Comparison of ENCODE assay signal across 8 mouse cellular contexts in genomic region chr10:80985970-80986701, GRCm38 (mm10). TPM values are rescaled to one million over a fixed set of nuclear protein-coding genes. Genes with fewer than 3 reads are reported as not detected.
DNase-seq lines count a peak whose midpoint lies in the region; ATAC-seq and TF ChIP-seq lines count a peak whose summit lies in the region.

No protein-coding gene starts in this region.

- H3K79me2 ChIP-seq in macrophage (ENCODE audit: inconsistent target), result no peaks in the 10 kb centered on the region

- peak overlapping the region; percentile 57 for H3K9ac ChIP-seq in heart, embryonic 12.5 days
- no peak overlapping the region for H3K9ac ChIP-seq in hindbrain, embryonic 11.5 days (ENCODE audit: low read depth, low read length)

- peaks cover 27% of the 10 kb centered on the region for H3K4me1 ChIP-seq in heart, embryonic 12.5 days (replicated peaks)
- peaks cover 37% of the 10 kb centered on the region for H3K4me1 ChIP-seq in E14TG2a.4 (replicated peaks; ENCODE audit: low read depth, low read length)
- peaks cover 5% of the 10 kb centered on the region; the same call in 1 of the 2 replicates for H3K4me1 ChIP-seq in hindbrain, embryonic 11.5 days (replicated peaks; ENCODE audit: control insufficient read depth, insufficient read depth, low read length)

- H3K4me3 ChIP-seq in heart, embryonic 12.5 days, result peak overlapping the region; percentile 37
- H3K4me3 ChIP-seq in E14TG2a.4 (replicated peaks; ENCODE audit: low read length), result peak overlapping the region; percentile 74
- H3K4me3 ChIP-seq in hindbrain, embryonic 11.5 days (ENCODE audit: low read depth, low read length), result no peak overlapping the region
- H3K4me3 ChIP-seq in macrophage (ENCODE audit: inconsistent target), result peak overlapping the region; percentile 16; the same call in 1 of the 2 replicates

- no peak overlapping the region for H3K27ac ChIP-seq in heart, embryonic 12.5 days (ENCODE audit: poor library complexity, severe bottlenecking)
- no peak overlapping the region for H3K27ac ChIP-seq in hindbrain, embryonic 11.5 days (ENCODE audit: low read depth, low read length)
- H3K27ac ChIP-seq in macrophage, result no peak overlapping the region

- no peak for TF ChIP-seq CTCF in E14TG2a.4 (conservative IDR thresholded peaks at IDR 0.05; ENCODE audit: low read length)

- H3K27me3 ChIP-seq in heart, embryonic 12.5 days (replicated peaks), result peaks cover 35% of the 10 kb centered on the region
- H3K27me3 ChIP-seq in E14TG2a.4 (ENCODE audit: insufficient read depth, low read length), result peaks cover 34% of the 10 kb centered on the region
- peaks cover 28% of the 10 kb centered on the region for H3K27me3 ChIP-seq in hindbrain, embryonic 11.5 days (ENCODE audit: control insufficient read depth, insufficient read depth, low read length)

- WGBS in heart, embryonic 12.5 days, result 37% methylated on average over 13 of the region's 13 CpGs
- 35% methylated on average over 13 of the region's 13 CpGs for WGBS in hindbrain, embryonic 11.5 days
- 36% methylated on average over 13 of the region's 13 CpGs for WGBS in macrophage (ENCODE audit: missing documents)

- intact Hi-C loops in heart, postnatal 25 days (cut with DNase I), result no loop called here

- H3K36me3 ChIP-seq in heart, embryonic 12.5 days, result no peaks in the 10 kb centered on the region
- H3K36me3 ChIP-seq in E14TG2a.4 (ENCODE audit: insufficient read depth, low read length) (no peaks in the 10 kb centered on the region), macrophage (ENCODE audit: inconsistent target) (no peaks in the 10 kb centered on the region)
- no peaks in the 10 kb centered on the region for H3K36me3 ChIP-seq in hindbrain, embryonic 11.5 days (ENCODE audit: control insufficient read depth, insufficient read depth, low read length)

- ATAC-seq in heart, embryonic 12.5 days (ENCODE audit: insufficient number of reproducible peaks, low FRiP score), result no peak
- no peak for ATAC-seq in hindbrain, embryonic 11.5 days (ENCODE audit: low FRiP score)
- ATAC-seq in granulocyte monocyte progenitor cell, adult 5-6 weeks (replicated peaks; ENCODE audit: poor library complexity, severe bottlenecking), result no peak

- peak overlapping the region; percentile 72 for H3K4me2 ChIP-seq in heart, embryonic 12.5 days
- H3K4me2 ChIP-seq in hindbrain, embryonic 11.5 days (replicated peaks; ENCODE audit: low read depth, low read length), result peak overlapping the region; percentile 11; the same call in 1 of the 2 replicates

- H3K9me3 ChIP-seq in heart, embryonic 12.5 days (replicated peaks), result no peaks in the 10 kb centered on the region
- H3K9me3 ChIP-seq in E14TG2a.4 (ENCODE audit: low read length), result peaks cover 6% of the 10 kb centered on the region
- H3K9me3 ChIP-seq in hindbrain, embryonic 11.5 days (ENCODE audit: control insufficient read depth, low read length), result no peaks in the 10 kb centered on the region

- DNase-seq in heart, postnatal 25 days (ENCODE audit: low spot score), result no peak
- DNase-seq in hindbrain, embryonic 11.5 days (ENCODE audit: low spot score), result no peak
- no peak for DNase-seq in retina, embryonic 14.5 days (ENCODE audit: low spot score)
- no peak for DNase-seq in layer of hippocampus, adult 9-11 months

RNA-seq across cellular contexts. Expression of gene Gng7, which starts 28.6 kb away (rescaled TPM):
- 1.5 and 1.7 TPM in 2 replicates for polyA plus RNA-seq in heart, embryonic 12.5 days (2016; fragmentation: Nextera tagmentation; extraction: Ambion mirVana)
- under 1 TPM; 0.13 to 0.34 TPM for total RNA-seq in heart, postnatal 25 days (2021)
- 6.6 and 7.2 TPM in 2 replicates for polyA plus RNA-seq in hindbrain, embryonic 11.5 days (2014; fragmentation: Nextera tagmentation; extraction: Ambion mirVana)
- total RNA-seq in macrophage (2018; cell fraction: chromatin; rRNA removed), result 1 to 10 TPM in 3 of 26 experiments, under 1 TPM in 14, not detected in 9; 0.12 to 2.3 (median 0.61) TPM
- 1 to 10 TPM in 24 of 26 experiments, under 1 TPM in 2; 0.84 to 2.0 (median 1.4) TPM for total RNA-seq in macrophage (2018; cell fraction: cytosol; rRNA removed)
- total RNA-seq in macrophage (2018; cell fraction: nucleus; rRNA removed), result 1 to 10 TPM in 3 of 26 experiments, under 1 TPM in 21, not detected in 2; 0.29 to 1.4 (median 0.63) TPM
- 0.88 to 1.1 TPM (median 0.93 TPM) in 3 replicates for polyA plus RNA-seq in macrophage (2018)
- 0.30 and 1.5 TPM in 2 replicates for total RNA-seq in granulocyte monocyte progenitor cell, adult 5-6 weeks (2014; fragmentation: Nextera tagmentation)
- 0.09 and 0.46 TPM in 2 replicates for total RNA-seq in granulocyte monocyte progenitor cell, adult 5-6 weeks (2017)

RNA-seq across cellular contexts. Expression of gene Diras1, which starts 39.3 kb away (rescaled TPM):
- not detected in 2 replicates for polyA plus RNA-seq in heart, embryonic 12.5 days (2016; fragmentation: Nextera tagmentation; extraction: Ambion mirVana)
- total RNA-seq in heart, postnatal 25 days (2021), result not detected
- 3.4 and 5.8 TPM in 2 replicates for polyA plus RNA-seq in hindbrain, embryonic 11.5 days (2014; fragmentation: Nextera tagmentation; extraction: Ambion mirVana)
- not detected for total RNA-seq in macrophage (2018; cell fraction: chromatin; rRNA removed)
- total RNA-seq in macrophage (2018; cell fraction: cytosol; rRNA removed), result under 1 TPM in 5 of 26 experiments, not detected in 21; 0.03 to 0.30 (median 0.05) TPM
- total RNA-seq in macrophage (2018; cell fraction: nucleus; rRNA removed), result not detected
- not detected in 3 replicates for polyA plus RNA-seq in macrophage (2018)
- total RNA-seq in granulocyte monocyte progenitor cell, adult 5-6 weeks (2014; fragmentation: Nextera tagmentation), result not detected in 2 replicates
- total RNA-seq in granulocyte monocyte progenitor cell, adult 5-6 weeks (2017), result not detected in 2 replicates

RNA-seq across cellular contexts. Expression of gene Slc39a3, which starts 51.1 kb away (rescaled TPM):
- polyA plus RNA-seq in heart, embryonic 12.5 days (2016; fragmentation: Nextera tagmentation; extraction: Ambion mirVana), result 7.5 and 8.7 TPM in 2 replicates
- 10 to 100 TPM; 14.0 to 14.3 TPM for total RNA-seq in heart, postnatal 25 days (2021)
- 9.2 and 11.0 TPM in 2 replicates for polyA plus RNA-seq in hindbrain, embryonic 11.5 days (2014; fragmentation: Nextera tagmentation; extraction: Ambion mirVana)
- total RNA-seq in macrophage (2018; cell fraction: chromatin; rRNA removed), result 10 to 100 TPM in 15 of 26 experiments, 1 to 10 TPM in 11; 2.9 to 20.9 (median 11.1) TPM
- total RNA-seq in macrophage (2018; cell fraction: cytosol; rRNA removed), result 10 to 100 TPM in 24 of 26 experiments, 1 to 10 TPM in 2; 8.4 to 20.6 (median 15.0) TPM
- total RNA-seq in macrophage (2018; cell fraction: nucleus; rRNA removed), result 10 to 100 TPM in 21 of 26 experiments, 1 to 10 TPM in 5; 8.2 to 32.4 (median 17.4) TPM
- 6.1 to 14.7 TPM (median 14.6 TPM) in 3 replicates for polyA plus RNA-seq in macrophage (2018)
- 3.1 and 5.9 TPM in 2 replicates for total RNA-seq in granulocyte monocyte progenitor cell, adult 5-6 weeks (2014; fragmentation: Nextera tagmentation)
- total RNA-seq in granulocyte monocyte progenitor cell, adult 5-6 weeks (2017), result 4.3 and 5.3 TPM in 2 replicates

RNA-seq across cellular contexts. Expression of gene Gadd45b, which starts 56.3 kb away (rescaled TPM):
- 27.8 and 29.9 TPM in 2 replicates for polyA plus RNA-seq in heart, embryonic 12.5 days (2016; fragmentation: Nextera tagmentation; extraction: Ambion mirVana)
- total RNA-seq in heart, postnatal 25 days (2021), result 10 to 100 TPM in 1 of 2 experiments, 1 to 10 TPM in 1; 8.2 to 14.1 TPM
- polyA plus RNA-seq in hindbrain, embryonic 11.5 days (2014; fragmentation: Nextera tagmentation; extraction: Ambion mirVana), result 13.8 and 14.6 TPM in 2 replicates
- total RNA-seq in macrophage (2018; cell fraction: chromatin; rRNA removed), result 1,000 to 10,000 TPM in 1 of 26 experiments, 100 to 1,000 TPM in 25; 108 to 1,046 (median 613) TPM
- 100 to 1,000 TPM; 117 to 845 (median 491) TPM for total RNA-seq in macrophage (2018; cell fraction: cytosol; rRNA removed)
- 1,000 to 10,000 TPM in 14 of 26 experiments, 100 to 1,000 TPM in 12; 109 to 1,748 (median 1,022) TPM for total RNA-seq in macrophage (2018; cell fraction: nucleus; rRNA removed)
- polyA plus RNA-seq in macrophage (2018), result 45.9 to 89.8 TPM (median 71.3 TPM) in 3 replicates
- total RNA-seq in granulocyte monocyte progenitor cell, adult 5-6 weeks (2014; fragmentation: Nextera tagmentation), result 20.1 and 21.5 TPM in 2 replicates
- total RNA-seq in granulocyte monocyte progenitor cell, adult 5-6 weeks (2017), result 25.6 and 27.6 TPM in 2 replicates
